Mouse (Mus musculus) retina, adult 2 months (tissue): ENCODE measurements around the gene Aaed1.
"Not testable (repeated sequence)": the region's sequence is repeated elsewhere in the genome, so short reads cannot be mapped to it uniquely, and the experiment has no call there.

Experiments used
- DNase-seq: peaks from one replicate; pipeline ENCODE4 v3.0.0-alpha.2; 2012; ENCODE audit warnings: low read depth, low spot score

Gene Aaed1

DNA sequence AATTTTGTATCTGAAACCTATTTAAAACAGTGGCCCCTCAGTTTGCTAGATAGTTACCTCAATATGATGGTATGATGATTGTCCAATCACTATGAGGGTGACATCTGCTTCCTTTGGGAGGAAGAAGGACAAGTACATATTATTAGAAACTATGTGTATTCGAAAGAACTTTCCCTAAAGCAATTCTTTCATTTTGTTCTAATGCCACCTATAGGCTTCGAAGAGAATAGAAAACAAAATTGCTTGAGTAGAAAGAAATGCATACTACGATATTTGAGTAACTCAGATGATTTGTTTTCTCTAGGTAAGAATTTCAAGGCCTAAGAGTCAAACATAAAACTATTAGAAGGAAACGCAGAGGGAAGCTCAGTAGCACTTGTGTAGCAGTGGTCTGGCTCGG lies 3.5 kb downstream of the Aaed1 start:
- no peak for DNase-seq

DNA sequence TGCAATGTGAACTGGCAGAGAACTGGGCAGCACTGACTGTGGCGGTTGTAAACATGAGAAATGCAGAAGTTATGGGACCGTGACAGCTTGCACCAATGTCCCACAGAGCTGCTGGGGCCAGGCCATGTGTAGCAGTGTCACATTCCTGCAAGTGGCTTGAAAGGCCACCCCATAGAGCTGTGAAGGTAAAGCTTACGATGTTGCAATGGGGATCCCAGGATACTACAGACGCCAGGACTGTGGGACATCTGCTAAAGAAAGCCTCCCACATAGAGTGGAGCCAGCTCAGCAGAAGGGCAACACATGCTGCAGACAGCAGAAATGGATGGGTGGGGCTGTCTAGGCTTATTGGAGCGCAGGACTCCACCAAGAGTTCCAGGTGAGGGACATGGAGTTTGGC lies 5.0 kb downstream of the Aaed1 start:
- DNase-seq, result no peak

DNA sequence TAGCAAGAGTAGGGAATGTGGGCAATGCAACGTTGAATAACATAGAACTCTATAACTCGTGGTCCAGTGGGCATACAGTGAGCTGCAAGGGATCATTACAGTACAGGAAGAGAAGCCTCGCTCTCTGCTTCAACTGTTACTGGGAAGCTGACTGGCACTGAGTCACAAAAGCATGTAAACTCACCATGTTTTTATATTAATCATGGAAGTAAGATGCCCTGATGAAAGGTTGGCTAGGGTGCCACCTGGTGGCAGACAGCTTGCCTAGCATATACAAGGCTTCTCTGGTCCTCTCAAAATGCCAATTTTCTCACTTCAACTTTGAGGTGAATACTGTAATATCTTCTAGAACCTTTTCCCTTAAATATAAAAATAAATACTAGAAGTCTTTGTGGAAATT lies 6.4 kb downstream of the Aaed1 start:
- DNase-seq, result peak; percentile 26

DNA sequence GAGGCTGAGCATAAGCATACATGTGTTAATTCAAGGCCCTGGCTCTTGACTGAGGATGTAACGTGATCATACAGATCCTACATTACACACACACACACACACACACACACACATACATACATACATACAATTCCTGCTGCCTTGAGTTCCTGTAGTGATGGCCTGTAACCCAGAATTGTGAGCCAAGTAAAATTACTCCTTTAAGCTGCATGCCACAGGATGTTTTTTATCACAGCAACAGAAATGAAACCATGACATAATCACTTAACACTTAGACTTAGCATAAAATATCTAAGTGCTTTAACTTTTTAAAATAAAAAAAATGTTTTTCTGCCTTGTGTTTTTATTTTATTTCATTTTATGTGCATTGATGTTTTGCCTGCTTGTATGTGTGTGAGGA lies 13.4 kb downstream of the Aaed1 start:
- DNase-seq, result no peak

DNA sequence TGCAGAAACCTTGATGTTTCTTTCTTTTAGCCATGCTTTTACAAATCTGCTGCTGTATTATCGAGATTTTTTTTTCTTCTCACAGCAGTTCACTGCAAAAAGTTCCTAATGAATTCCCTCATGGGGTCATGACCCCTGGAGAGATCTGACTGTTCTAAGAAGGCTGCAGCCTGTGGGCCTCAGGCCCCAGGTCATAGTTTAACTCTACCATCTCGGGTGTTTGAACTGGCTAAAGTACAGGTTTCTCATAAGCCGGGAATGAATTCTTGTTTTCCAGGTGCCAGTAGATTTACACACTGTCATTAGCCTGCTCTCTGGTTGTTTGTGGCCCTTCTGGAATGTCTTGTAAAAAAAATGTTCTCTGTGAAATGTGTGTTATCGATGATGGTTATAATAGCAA lies 25.7 kb downstream of the Aaed1 start:
- DNase-seq, result no peak

DNA sequence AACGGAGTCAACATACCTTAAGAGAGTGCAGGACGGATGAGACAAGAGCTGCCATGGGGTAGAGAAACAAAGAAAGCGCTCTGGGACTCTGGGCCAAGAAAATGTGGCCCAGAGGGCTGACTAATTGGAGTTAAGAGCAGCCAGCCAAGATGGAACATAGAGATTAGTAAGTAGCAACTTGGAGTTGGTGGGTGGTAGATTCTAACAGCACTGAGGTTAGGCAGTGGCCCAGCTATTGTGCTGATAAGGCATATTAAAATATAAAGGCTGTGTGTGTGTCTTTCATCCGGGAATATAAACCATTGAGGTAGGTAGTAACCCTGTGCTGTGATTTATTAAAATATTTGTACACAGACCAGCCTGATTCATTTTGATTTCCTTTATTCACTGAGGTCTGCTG lies 26.2 kb downstream of the Aaed1 start:
- DNase-seq, result no peak

DNA sequence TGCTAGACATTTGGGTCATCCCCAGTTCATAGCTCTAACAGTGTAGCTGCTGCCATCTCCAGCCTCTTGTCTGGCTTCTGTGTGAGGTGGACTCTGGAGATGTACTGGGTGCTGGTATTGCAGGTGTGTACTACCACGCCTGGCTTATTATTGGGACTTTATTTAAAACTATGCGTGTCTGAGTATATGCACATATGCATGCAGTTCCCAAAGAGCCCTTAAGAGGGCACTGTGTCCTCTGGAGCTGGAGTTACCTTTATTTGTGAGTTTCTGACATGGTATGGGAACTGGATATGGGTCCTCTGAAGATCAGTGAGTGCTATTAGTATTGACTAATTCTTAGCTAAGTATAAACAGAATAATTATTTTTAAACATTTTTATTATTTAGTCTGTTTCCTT lies 27.8 kb downstream of the Aaed1 start:
- DNase-seq, result no peak

DNA sequence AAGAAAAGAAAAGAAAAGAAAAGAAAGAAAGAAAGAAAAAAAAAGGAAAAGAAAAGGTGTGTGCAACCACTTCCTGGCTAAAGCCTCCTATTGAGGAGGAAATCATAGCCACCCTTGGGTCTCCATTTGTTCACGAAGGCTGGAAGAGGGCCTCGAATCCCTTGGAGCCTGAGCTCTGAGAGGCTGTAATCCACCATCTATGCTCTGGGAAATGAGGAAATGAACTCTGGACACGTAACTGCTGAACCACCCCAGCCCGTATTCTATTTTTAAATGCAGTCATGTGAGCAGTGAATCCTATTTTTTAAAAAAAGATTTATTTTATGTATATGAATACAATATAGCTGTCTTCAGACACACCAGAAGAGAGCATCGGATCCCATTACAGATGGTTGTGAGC lies 31.6 kb downstream of the Aaed1 start:
- no peak for DNase-seq

DNA sequence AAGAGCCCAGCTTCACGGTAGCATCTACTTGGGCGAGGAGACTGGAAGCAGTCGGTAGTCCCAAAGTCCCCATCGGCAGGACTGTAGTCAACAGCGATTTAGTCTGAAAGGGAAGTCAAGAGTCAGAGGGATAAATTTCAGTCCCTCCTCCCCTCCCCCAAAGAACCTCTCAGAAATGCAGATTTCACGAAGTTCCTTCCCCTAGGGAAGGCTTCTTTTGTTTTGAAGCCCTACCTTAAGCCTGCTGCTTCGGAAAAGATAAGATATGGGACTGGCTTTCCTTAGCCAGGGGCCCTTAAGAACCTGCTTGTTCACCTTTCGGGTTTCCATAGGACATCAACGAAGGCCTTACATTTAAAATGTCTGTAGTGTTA lies 36.8 kb downstream of the Aaed1 start:
- DNase-seq, result no peak

DNA sequence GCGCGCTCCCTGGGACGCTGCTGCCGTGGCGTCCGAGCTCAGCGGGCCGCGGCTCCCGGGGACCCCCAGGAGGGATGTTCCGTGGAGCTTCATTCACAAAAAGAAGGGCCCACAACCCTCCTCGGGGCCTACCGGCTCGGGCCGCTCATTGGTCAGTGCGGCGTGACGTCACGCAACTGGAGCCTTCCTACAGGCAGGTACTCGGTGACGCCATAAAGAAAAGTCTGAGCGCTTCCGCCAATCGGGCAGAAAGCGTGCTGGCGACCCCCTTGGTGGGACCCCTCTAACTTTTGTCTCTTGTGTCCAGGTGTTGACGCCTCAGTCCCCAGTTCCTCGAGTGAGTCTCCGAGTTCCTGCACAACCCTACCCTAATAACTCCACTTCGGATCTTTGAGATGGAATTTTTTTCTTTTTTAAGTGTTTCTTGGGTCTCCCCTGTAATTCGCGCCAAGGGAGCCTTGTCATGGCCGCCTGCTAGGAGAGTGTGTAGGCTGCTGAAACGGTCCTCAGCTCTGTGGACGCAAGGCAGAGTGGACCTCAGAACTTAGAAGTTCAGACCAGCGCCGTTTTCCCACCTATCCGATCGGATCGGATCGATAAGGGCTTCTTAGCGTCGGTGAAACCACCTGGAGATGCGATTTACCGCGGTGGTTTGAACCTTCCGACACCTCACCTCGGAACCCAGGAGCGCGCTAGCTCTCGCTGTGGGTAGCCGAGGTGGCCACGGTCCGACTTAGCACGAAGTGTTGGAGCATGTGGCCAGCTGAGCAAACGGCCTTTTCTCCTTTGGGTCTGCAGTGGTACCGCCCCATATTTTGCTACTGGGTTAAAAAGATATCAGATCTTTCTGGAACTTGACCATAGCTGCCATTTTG lies 37.4 kb downstream of the Aaed1 start, which contains the start of gene Cdc14b:
Gene Cdc14b, minus strand, starts transcription at position 412 of the 875 bp plus-strand sequence.
- peak; percentile 36 for DNase-seq

DNA sequence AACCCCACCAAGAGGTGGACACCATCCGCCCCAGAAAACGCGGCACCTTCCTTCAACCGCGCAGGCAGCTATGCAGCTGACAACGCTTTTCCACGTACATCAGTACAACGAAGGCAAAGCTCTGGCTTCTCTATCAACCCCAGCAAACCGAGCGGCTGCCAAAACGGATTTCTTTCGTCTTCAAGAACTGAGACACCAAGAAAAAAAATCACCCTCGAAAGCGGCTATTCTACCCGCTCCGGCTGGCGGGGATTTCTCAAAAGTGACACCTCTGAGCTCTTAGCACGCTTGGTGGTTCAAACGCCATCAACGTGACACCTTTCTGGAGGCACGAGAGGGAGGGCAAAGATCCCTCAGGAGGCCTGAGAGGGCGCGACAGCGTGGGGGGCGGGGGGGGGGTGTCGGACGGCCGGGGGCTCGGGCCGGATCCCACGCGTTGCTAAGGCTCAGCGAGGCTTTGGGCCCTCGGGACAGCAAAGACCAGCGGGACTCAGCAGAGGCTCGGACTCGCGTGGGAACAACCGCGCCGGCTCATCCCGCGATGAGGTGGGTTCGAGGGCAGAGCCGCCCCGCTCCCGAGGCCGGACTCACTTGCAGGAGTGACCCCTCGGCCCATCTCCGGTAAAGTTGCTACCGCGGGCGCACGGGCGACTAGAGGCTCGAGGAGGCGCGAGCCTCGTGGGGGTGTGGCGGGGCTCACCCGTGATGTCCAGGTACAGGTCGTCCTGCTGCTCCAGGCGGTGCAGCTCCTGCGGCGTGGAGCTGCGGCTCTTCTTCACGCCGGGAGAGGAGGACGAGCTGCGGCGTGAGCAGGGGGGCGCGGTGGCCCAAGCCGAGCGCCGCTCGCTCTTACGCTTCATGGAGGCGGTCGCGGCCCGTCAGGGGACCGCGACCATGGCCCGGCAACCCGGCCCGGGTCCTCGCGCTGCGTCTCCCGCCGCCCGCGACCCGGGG lies 38.3 kb downstream of the Aaed1 start:
- DNase-seq, result no peak

DNA sequence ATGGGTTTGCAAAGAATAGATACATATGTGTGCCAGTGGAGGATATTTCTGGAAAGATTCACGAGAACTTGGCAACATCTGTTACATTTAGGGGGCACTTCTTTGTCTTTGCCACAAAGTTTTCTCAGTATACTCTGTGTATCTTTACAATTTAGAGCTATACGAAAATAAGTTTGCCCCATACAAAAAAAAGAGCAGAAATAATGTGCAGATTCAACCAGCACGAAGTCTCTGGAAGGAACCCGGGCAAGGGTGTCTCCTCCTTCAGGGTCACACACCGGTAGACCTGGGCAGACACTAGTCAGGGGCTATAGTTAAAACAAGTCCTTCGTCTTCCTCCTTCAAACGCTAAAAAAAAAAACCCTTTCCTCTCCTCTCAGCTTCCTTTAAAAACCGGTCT lies 39.2 kb downstream of the Aaed1 start:
- DNase-seq, result no peak

DNA sequence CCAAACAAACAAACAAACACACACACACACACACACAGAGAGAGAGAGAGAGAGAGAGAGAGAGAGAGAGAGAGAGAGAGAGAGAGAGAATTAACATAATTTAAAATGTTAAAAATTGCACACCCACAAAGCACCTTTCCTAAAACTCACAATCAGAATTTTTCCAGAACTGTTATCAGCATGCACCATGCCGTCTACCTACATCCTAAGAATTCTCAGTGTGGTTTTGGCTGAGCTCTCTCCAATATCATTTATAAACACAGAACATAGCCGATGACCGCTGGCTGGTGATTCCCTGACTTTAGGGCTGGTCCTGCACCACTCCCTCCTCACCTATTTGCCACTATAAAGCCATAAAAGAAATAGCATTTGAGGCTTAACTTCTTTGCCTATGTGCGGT lies 44.1 kb downstream of the Aaed1 start:
- DNase-seq, result no peak

DNA sequence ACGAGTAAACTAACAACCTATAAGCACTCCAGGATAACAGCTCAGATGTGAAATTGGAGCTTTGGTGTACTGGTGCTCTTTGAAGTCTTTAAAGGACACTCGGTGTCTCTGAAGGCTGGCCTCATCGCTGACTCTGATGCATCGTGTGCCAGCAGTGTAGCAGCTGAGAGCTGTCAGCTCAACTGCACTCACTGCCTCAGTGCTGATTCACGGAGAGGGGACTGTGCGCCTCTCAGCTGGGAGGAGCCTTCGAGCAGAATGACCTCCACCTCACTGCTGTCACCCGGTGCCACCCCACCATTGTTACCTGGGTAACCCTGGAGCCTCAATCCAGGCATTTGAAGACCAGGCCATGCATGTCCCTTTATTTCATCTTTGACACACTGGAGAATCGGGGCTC lies 45.4 kb downstream of the Aaed1 start:
- DNase-seq, result no peak

DNA sequence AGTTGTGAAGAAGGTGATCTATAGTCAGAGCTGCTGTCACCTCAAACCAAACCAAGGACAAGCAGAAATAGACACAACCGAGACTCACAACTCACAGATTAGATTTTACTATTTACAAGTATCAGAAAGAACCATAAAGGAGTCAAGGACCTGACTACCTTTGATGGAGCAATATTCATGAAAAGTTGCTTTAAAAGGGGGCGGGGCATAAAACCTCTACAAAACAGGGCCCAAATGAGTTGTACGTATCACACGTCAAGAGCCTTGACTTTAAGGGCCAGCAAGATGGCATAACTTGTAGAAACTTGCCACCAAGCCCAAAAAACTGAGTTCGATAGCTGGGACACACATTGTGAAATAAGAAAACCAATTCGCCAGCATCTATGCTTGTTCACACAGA lies 47.9 kb downstream of the Aaed1 start:
- DNase-seq, result no peak

DNA sequence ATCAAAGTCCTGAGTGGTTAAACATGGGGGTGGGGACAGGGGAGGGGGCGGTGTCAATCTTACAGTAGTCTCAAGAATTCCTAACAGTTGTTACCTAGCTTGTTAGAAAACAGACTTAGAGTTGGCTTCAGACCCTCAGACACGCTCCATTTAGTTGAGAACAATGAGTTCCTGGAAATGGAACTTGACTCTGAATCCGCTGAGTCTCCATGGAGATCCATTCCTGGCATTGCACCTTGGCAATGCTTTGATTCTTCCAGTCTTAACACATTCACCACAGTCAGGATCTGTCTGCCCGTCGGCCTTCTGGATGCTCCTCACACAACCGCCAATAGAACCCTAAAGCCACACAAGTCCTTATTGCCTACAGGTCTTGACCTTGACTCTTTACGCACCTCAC lies 52.6 kb downstream of the Aaed1 start:
- DNase-seq, result no peak

DNA sequence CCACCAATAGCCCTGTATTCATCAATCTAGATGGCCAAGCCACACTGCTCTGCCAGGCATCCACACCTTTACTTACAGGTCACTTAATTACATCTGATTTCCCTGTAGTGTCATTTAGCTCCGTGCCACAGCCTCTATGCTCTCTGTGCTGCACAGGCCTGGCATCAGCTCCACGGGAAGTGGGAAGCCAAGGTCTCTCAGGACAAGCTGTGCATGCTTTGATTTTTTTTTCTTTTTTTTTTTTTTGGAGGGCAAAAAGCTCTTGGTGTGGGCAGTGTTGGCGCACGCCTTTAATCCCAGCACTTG lies 54.0 kb downstream of the Aaed1 start:
- no peak for DNase-seq

DNA sequence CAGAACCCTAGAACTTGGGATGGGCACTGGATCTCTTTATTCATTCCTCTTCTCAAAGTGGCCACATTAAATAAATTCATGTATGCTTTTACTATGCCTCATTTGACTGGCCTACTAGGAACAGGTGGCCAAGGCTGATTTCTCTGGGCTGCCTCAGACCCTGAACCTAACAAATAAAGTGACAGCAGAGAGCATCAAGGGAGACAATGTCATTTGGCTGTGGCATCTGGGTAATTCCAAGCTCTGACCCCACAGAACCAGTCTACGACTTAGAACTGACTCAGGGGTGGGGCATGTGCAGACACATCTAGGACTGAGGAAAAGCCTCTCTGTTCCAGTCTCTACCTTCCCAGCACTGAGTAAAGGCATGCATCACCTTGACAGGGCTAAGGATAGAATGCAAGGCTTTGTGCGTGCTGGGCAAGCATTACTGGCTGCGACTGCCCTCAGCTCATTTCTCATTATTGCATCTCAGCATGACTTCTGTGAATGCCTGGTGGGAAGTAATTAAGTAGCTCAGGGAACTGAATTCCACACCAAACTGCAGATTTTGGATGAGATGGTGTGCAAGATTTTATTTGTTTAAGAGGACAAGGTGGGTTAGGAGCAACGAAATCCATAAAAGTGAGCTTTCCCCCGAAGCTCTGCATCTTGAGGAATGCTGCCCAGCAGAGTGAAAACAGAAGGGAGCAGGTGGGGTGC lies 54.5 kb downstream of the Aaed1 start:
- DNase-seq, result no peak

DNA sequence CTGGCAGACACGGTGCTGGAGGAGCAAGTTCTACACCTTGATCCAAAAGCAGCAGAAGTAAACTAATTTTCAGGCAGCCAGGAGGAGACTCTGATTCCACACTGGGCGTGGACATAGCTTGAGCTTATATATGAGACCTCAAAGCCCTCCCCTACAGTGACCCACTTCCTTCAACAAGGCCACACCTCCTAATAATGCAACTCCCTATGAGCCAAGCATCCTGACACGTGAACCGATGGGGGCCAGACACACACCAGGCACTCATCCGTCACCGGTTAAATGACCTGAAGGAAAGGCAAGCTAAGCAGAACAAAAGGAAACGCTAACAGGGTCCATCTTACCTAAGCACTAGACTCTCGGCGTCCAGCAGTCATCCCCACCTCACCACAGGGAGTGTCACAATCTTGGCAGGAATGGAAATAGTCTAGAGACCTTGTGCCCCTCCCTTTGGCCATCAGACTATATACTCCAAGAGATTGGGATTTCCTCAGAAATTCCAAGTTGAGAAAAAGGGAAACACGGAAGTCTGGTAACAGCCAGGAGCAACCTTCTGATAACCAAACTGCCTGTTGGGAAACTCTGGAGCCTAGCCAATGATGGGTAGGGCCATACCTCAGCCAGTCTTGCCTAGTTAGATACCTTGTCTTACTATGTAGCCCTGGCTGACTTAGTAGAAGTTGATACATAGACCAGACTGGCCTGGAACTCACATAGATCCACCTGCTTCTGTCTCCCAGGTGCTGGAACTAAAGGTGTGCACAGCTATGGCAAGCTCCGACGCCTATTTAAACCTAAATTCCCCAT lies 55.3 kb downstream of the Aaed1 start:
- DNase-seq, result no peak

DNA sequence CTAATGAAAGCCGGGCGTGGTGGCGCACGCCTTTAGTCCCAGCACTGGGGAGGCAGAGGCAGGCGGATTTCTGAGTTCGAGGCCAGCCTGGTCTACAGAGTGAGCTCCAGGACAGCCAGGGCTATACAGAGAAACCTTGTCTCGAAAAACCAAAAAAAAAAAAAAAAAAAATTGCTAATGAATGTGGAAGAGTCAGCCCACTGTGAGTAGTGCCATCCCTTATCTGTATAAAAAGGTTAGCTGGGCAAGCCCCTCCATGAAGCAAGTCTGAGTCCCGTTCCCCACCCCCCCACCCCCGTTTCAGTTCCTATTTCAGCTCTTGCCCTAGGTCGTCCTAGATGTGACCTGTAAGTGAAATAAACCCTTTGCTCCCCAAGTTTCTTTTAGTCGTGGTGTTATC lies 58.3 kb downstream of the Aaed1 start:
- DNase-seq, result not testable (repeated sequence)

DNA sequence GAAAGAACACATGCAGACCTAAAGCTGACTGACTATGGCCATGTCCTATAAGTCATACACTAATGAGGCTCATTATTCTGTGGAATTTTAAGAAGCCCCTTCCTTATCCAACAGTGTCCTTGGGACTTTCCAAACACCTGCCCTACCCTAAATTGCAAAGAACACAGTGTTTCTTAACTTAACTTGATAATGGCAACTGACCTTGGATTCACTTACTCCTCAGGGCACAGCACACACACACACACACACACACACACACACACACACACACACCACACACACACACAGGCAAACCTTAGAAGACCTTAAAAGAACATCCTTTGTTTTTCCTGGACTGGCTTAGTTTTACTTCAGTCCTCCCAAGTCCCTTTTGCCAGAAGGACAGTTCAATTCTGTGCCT lies 58.8 kb downstream of the Aaed1 start:
- DNase-seq, result no peak
